Mouse (Mus musculus) erythroblast, embryonic 14.5 days (primary cell): ENCODE measurements around the gene Kcna3.

Source experiments
- GATA1 ChIP-seq: IDR thresholded peaks from 2 replicates; pipeline ENCODE4 v1.6.1; 2012; ENCODE audit warnings: low read length, inconsistent platforms, mixed read lengths
- TAL1 ChIP-seq: IDR thresholded peaks from 3 replicates; pipeline ENCODE4 v1.6.1; 2012; ENCODE audit warnings: low read length, inconsistent platforms, mixed read lengths

- TF ChIP-seq GATA1 (no peak), TAL1 (no peak)
Measured at GRCm38 (mm10) chr3:107037105-107037504, 1.1 kb downstream of the Kcna3 start.
